Mouse (Mus musculus): ENCODE measurements at regions not wholly inside any gene's neighbourhood (a gene's known extent, or its start where the extent isn't known, plus 50 kb on each side); places are given as distances from the start of the nearest gene placed in this dataset.
A peak's percentile ranks its signal among the peaks of the same experiment; 100 is the strongest.

DNA sequence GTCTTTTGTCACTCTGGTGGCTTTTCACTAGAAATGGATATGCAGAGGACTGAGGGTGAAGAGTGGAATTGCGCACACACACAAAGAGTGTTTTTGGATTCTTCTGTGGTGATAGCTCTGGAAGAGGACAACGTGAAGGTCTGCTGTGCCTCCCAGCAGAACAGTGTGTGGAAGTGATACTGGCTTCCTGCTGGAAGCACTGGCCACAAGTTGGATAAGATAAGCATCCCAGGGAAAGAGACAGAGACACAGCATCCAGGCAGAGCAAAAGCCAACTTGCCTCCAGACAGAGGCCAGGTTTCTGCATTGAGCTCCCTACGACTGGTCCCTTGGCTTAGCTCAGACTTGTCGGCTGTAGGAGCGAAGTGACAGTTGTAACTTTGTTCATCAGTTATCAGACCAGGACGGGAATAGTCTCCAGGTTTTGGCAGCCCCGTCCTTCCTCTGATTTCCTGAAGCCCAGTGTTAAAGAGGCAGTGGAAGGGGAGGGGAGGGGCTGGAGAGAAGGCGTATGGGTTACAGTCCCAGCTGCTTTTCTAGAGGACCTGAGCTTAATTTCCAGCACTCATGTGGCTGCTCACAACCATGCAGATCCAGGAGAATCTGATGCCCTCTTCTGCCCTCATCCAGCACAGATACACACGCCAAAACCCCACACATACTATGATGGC, 89.2 kb downstream of the Tmem170b start:
- DNase-seq (ENCODE audit: low spot score), result no peak

- DNase-seq (ENCODE audit: low spot score), result peak; percentile 44
Measured at GRCm38 (mm10) chr13:41696767-41697445, 91.2 kb downstream of the Tmem170b start.

DNA sequence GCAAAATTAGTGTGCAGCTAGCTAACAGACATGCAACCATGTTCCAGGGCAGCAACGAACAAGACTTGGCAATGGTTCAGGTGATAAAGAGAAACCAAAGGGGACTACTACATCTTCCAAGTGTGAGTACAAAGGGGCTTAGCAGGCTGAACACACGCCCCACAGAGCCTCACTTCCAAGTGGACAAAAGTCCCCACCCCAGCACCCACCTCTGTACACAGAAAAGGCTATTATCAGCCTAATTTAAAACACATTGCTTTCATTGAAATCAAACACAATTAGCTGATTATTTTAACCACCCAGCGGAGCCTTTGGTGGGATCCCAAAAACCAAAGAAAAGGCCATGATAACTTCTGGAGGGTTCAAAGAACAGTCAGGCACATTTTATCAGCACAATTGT, 95.6 kb downstream of the Tmem170b start:
- DNase-seq (ENCODE audit: low spot score), result no peak

- DNase-seq (ENCODE audit: low spot score), result no peak
Measured at GRCm38 (mm10) chr13:41701829-41702231, 96.1 kb downstream of the Tmem170b start.

- no peak for DNase-seq (ENCODE audit: low spot score)
Measured at GRCm38 (mm10) chr13:41703196-41703595, 97.5 kb downstream of the Tmem170b start.

DNA sequence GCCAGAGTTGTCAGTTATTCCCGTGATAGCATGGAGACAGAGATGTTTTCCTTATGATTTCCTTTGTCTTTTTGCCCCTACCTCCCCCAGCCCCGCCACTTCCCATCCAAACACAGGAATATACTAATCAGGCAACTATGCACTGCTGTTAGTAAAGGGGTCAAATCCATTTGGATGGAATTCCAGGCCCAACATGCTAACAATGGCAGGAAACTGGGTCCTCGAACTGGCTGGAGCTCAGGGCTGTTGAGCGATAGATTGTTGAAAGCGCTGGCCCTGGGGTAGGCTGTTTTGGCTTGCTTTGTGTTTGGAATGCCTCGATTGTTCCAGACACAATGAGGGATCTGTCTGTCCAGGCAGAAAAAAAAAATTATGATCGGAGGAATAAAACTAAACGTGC, 97.9 kb downstream of the Tmem170b start:
- DNase-seq (ENCODE audit: low spot score), result peak; percentile 21

- DNase-seq (ENCODE audit: low spot score), result no peak
Measured at GRCm38 (mm10) chr13:41704806-41705205, 99.1 kb downstream of the Tmem170b start.

DNA sequence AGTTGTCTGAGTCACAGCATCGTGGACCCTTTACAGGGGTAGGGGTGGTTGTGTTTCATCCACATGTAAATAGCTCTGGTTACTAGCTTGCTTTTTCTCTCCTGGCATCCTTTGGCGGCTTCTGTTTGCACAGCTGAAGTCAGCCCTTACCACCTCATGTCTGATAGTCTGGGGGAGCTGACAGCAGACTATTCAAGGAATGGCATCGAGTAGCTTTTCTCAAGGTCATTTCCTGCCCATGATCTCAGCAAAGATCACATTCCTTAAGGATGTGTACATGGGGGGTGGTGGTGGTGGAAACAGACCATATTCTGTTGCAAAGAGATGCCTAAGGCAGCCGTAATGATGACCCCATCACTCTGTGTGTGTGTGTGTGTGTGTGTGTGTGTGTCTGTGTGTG, 99.9 kb downstream of the Tmem170b start:
- DNase-seq (ENCODE audit: low spot score), result peak; percentile 34

DNA sequence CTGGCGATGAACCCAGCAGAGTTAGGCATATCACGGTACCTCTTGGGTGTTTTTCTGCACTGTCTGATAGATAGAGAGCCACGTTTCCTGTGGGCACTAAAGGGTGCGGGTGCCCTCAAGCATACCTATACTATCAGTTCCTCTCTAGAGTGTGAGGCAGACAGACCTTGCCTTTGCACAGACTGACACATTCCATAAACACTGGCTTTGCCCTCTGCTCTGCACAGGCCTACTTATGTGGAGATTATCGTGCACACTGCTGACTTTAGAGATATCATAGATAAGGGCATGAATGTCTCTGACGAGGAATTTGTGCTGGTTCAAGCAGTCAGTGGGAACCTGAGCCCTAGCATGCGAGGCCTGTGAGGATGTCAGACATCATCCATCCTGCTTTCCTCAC, 102.1 kb downstream of the Tmem170b start:
- DNase-seq (ENCODE audit: low spot score), result no peak

- DNase-seq (ENCODE audit: low spot score), result no peak
Measured at GRCm38 (mm10) chr13:41709071-41709470, 103.4 kb downstream of the Tmem170b start.

DNA sequence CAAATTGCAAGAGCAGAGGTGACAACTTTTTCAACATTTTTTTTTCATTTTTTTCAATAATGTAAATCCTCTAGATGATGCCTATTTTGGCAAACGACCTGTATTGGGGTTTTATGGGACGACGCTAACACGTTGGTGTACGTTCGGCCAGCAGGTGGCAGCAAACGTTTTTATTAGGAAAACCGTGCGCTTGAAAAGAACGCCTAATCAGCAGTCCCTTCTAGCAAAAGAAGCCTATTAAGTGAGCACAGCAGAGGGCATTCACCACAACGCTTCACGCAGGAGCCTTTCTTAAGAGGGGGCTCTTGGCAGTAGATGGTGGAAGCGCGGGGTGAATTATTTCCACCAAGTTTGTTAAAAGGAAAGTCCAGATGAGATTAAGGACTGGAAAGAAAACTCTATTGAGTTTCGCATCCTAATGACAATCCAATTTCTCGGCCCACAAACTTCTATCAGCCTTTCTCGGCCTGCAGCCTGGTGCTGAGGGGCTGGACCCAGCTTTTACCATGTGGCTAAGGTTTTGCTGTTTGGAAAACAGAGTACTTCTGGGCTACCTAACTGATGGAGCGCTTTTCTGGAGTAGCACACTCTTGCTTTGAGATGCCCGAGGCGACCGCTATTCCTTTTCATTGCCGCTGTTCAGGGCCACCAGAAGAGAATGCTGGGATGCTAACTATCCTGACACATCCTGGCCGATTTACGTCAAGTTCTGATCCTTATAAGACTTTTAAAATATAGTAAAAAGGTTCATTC, 103.9 kb downstream of the Tmem170b start:
- peak; percentile 95 for DNase-seq (ENCODE audit: low spot score)

- DNase-seq (ENCODE audit: low spot score), result peak; percentile 27
Measured at GRCm38 (mm10) chr13:41712616-41713015, 106.9 kb downstream of the Tmem170b start.
